Mouse (Mus musculus): ENCODE results near the gene Dnal1.
A peak's percentile ranks its signal among the peaks of the same experiment; 100 is the strongest.

Dnal1 gene

GRCm38 (mm10) chr12:84126899-84127298 lies 12.7 kb downstream of the Dnal1 start:
- DNase-seq (ENCODE audit: low spot score in 2 of 2): no peak

- no peak for DNase-seq (ENCODE audit: low spot score in 2 of 2)
Measured at GRCm38 (mm10) chr12:84128576-84128975, 14.4 kb downstream of the Dnal1 start.

GRCm38 (mm10) chr12:84129931-84130330 lies 15.8 kb downstream of the Dnal1 start:
- DNase-seq (ENCODE audit: low spot score in 2 of 2): no peak

GRCm38 (mm10) chr12:84132265-84132664 lies 18.1 kb downstream of the Dnal1 start:
- DNase-seq (ENCODE audit: low spot score in 2 of 2): no peak

- DNase-seq (ENCODE audit: low spot score in 2 of 2): no peak
Measured at GRCm38 (mm10) chr12:84137131-84137530, 23.0 kb downstream of the Dnal1 start.

GRCm38 (mm10) chr12:84140135-84140534 lies 26.0 kb downstream of the Dnal1 start:
- no peak for DNase-seq (ENCODE audit: low spot score in 2 of 2)

GRCm38 (mm10) chr12:84141271-84141670 lies 27.1 kb downstream of the Dnal1 start:
- no peak for DNase-seq (ENCODE audit: low spot score in 2 of 2)

GRCm38 (mm10) chr12:84142281-84143050 lies 28.3 kb downstream of the Dnal1 start:
- DNase-seq (ENCODE audit: low spot score in 2 of 2): no peak

- DNase-seq (ENCODE audit: low spot score in 2 of 2): peak in 1 of 2 experiments; percentile 48
Measured at GRCm38 (mm10) chr12:84147954-84148621, 33.9 kb downstream of the Dnal1 start, which contains the start of gene Pnma1. TSS of gene Pnma1 (minus strand) at chr12:84148489.

- no peak for DNase-seq (ENCODE audit: low spot score in 2 of 2)
Measured at GRCm38 (mm10) chr12:84148622-84149012, 34.5 kb downstream of the Dnal1 start.

GRCm38 (mm10) chr12:84149971-84150370 lies 35.8 kb downstream of the Dnal1 start:
- no peak for DNase-seq (ENCODE audit: low spot score in 2 of 2)

GRCm38 (mm10) chr12:84150976-84151375 lies 36.8 kb downstream of the Dnal1 start:
- DNase-seq (ENCODE audit: low spot score in 2 of 2): no peak

GRCm38 (mm10) chr12:84151911-84152310 lies 37.7 kb downstream of the Dnal1 start:
- no peak for DNase-seq (ENCODE audit: low spot score in 2 of 2)

GRCm38 (mm10) chr12:84152352-84153190 lies 38.4 kb downstream of the Dnal1 start:
- no peak for DNase-seq (ENCODE audit: low spot score in 2 of 2)

GRCm38 (mm10) chr12:84153414-84153813 lies 39.2 kb downstream of the Dnal1 start:
- DNase-seq (ENCODE audit: low spot score in 2 of 2): no peak

- DNase-seq (ENCODE audit: low spot score in 2 of 2): no peak
Measured at GRCm38 (mm10) chr12:84154786-84155522, 40.8 kb downstream of the Dnal1 start.

- DNase-seq (ENCODE audit: low spot score in 2 of 2): no peak
Measured at GRCm38 (mm10) chr12:84155523-84155871, 41.3 kb downstream of the Dnal1 start.

GRCm38 (mm10) chr12:84156210-84156609 lies 42.0 kb downstream of the Dnal1 start:
- DNase-seq (ENCODE audit: low spot score in 2 of 2): no peak

GRCm38 (mm10) chr12:84158156-84158555 lies 44.0 kb downstream of the Dnal1 start:
- DNase-seq (ENCODE audit: low spot score in 2 of 2): no peak

GRCm38 (mm10) chr12:84160491-84160890 lies 46.3 kb downstream of the Dnal1 start:
- no peak for DNase-seq (ENCODE audit: low spot score in 2 of 2)

GRCm38 (mm10) chr12:84161116-84161515 lies 47.0 kb downstream of the Dnal1 start:
- DNase-seq (ENCODE audit: low spot score in 2 of 2): no peak
